Mouse (Mus musculus) ovary, adult 18-20 months (tissue): ENCODE results near the gene Txnrd1.

Experiments
- DNase-seq: peaks from one replicate; pipeline ENCODE4 v3.0.0; 2022; ENCODE audit warnings: low spot score, mixed read lengths

Txnrd1 gene

DNA sequence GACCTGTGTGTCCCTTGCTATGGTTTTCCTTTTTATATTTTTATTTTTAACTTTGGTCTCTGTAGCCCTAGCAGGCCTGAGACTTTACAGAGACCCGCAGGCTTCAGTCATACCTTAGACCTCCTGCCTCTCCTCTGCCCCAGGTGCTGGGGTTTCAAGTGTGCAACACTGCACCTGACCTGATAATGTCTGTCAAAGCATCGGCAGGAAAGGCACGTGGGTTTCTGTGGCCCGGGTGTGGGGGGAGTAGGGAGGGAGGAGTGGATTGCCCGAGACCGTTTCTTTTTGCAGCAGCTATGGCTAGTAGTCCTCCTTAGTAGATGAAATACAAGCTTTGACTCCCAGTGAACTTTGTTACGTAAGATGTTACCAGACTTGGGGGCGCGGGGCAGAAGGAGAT is 15.8 kb upstream of the Txnrd1 start:
- DNase-seq: no peak

GRCm38 (mm10) chr10:82818661-82819060 is 15.1 kb upstream of the Txnrd1 start:
- no peak for DNase-seq

DNA sequence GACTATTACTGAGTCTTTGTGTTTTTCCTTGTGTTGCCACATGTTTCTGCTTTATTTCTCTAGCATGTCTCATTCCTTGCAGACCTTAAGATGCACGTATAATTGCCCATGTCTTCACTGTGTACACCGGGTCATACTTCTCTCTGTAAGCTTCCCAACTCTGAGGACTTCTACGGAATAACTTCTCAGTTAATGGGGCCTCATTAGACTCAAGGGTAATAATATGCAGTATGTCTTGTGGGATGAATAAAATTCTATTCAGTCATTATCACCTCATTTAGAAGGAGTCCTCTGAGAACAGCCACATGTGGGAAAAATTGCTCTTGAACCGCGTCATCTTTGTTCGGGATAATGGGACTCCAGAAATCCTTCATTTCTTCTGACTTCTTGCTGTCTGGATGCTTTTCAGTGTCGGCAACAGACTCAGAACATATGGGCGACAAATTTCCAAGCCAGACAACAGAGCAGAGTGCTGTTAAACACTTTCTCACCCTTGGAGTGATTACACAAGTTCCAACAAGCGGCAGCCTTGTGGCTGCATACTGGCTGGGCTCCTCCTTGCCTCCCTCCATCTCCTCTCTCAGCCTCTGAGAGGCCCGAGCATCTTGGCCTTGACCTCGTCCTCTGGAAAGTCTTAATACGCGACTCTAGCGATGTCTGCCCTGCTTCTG is 10.5 kb upstream of the Txnrd1 start:
- no peak for DNase-seq

- no peak for DNase-seq
These were observed 10.0 kb upstream of the Txnrd1 start for GRCm38 (mm10) chr10:82823779-82824177.

DNA sequence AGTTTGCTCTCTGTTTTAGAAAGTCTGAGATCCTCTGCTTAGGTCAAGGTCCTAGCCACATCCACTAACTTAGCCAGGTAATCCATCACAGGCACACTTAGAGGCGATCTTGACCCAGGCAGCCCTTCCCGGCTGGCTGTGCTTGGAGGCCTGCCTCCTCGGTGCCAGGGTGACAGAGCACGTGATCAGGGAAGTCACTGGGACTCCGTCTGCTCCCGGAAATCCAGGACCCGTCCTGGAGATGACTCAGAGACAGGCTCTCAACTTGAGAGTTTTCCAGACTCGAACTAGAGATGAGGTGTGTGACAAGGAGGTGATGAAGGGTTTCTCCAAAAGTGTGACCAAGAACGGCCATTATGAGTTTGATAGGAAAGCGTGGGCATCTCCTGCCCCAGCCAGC is 9.2 kb upstream of the Txnrd1 start:
- DNase-seq: no peak

DNA sequence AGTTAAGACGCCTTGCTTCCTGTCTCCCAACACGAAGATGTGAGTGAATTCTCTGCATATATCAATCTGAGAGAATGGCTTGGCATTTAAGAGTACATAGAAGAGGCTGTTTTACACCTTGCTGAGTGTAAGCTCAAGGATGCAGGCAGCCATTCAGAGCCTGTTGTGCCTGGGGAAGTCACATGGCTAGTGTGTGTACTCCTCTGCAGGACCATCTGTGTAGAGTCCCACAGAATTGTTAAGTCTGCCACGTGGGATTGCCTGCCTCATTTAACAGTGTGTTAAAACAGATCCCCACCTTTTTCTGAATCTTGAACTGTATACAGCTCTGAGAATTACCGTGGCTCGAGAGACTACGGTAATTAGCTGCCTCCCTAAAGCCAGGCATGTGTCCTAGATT is 7.2 kb upstream of the Txnrd1 start:
- DNase-seq: no peak

DNA sequence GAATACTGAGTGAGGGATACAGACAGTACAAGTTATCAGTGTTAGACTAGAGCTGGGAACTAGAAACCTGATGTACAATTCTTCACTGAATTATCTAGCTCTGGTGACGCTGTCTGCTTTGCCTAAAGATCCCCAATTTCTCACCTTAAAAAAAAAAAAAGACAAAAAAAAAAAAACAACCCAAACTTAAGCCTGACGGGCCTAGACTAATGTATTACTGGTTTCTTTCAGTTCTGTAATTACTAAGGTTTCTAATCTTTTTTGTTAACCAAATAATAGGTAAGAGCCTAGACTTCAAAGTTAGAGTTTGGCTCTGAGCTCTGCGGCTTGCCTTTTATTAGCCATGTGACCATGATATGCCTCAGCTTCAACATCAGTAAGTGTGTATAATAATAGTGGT is 2.1 kb downstream of the Txnrd1 start:
- DNase-seq: no peak

DNA sequence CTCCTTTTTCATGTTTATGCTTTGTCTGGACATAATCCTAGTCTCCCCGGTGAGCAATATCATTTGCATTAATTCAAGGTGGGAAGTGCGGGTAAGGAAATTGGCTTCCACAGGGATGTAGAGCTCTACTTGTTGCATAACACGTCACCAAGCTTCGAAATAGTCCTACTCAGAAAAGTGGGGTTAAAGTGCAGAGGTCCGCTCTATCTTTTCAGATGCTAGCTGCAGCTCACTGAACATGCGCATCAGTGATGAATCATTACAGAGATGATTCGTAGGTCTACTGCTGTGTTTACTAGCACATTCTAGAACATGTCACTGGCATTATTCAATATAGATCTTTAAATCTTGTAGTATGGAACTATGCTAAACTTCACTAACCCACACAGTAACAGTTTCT is 4.6 kb downstream of the Txnrd1 start:
- no peak for DNase-seq

DNA sequence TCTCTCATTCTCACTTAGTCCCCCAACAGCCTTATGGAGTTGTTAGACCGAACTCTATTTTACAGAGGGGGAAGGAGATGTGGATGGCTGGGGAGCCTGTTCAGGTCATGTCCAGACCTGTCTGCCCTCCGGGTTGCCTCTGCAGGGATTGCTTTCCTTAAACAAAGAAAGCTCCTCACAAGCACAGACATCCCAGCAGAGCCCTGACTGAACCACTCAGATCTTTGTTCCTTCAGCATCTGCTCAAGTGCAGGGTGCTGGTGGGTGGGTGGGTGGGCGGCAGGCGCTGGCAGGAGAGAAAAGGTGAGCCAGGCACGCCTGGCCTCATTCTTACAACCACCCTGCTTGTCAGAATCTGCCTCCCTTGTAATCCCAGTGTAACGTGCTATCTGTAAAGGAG is 10.3 kb downstream of the Txnrd1 start:
- no peak for DNase-seq

DNA sequence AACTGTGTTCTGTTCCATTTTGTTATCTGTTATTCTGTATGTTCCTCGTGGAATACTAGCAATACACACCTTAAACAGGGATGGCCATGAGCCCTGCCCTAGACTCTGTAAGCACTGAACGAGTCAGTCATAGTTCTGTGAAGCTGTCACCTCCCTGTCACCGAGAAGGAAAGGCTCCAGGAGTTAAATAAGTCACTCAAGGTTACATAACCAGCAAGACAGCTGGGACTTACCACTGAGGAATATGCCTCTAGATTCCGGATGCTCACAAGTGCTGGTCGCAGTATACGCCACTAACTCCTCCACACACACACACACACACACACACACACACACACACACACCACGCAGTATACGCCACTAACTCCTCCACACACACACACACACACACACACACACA is 11.0 kb downstream of the Txnrd1 start:
- DNase-seq: no peak

- DNase-seq: no peak
These were observed 14.2 kb downstream of the Txnrd1 start for GRCm38 (mm10) chr10:82847821-82848459.

- no peak for DNase-seq
These were observed 16.1 kb downstream of the Txnrd1 start for GRCm38 (mm10) chr10:82849686-82850353.

GRCm38 (mm10) chr10:82850354-82850752 is 16.6 kb downstream of the Txnrd1 start:
- no peak for DNase-seq

DNA sequence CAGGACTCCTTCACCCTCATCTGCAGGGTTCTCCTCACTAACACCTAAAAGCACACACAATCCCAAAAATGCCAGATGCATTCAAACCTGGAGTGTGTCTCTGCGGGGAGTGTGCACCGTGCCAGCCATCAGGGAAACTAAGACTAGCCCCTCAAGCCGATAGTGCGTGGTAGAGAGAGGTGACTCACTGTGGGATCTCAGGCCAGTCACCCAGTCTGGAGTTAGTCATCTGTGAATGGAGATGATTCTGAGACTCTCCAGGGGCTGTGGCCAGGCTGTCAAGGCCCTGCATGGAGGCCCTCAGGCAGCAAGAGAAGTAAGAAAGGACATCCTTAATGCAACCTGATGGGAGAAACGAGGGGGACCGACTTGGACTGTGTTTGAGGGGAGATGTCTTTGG is 18.0 kb downstream of the Txnrd1 start:
- DNase-seq: no peak

DNA sequence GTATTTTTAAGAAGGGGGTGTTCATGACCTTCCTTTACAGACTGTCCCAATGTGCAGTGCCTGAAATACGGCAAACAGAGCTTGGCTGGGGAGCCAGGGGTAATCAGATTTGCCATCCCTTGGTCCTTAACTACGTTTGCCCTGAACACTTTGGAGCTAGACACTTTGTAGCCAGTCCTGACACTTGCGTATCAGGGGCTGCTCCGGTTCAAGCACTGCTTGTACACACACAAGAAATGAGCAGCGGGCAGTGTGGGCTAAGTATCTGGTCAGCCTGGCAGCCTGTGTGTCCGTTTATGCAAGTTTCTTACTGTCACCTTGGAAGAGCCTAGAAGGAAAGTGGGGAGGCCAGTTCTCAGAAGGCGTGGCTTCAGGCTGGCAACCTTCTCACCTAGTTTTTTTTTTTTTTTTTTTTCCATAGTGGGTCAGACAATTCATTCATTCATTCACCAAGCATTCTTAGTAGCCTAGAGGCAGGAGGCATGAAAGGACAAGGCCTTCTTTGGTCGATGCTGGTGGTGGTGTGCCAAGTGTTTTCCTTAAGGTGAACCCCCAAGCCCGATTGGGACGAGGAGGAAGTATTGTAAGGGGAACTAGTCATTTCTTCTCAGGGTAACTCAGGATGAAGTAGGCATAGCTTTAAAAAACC is 24.4 kb downstream of the Txnrd1 start:
- no peak for DNase-seq

- peak; percentile 91 for DNase-seq
These were observed 25.2 kb downstream of the Txnrd1 start for GRCm38 (mm10) chr10:82858691-82859532.

DNA sequence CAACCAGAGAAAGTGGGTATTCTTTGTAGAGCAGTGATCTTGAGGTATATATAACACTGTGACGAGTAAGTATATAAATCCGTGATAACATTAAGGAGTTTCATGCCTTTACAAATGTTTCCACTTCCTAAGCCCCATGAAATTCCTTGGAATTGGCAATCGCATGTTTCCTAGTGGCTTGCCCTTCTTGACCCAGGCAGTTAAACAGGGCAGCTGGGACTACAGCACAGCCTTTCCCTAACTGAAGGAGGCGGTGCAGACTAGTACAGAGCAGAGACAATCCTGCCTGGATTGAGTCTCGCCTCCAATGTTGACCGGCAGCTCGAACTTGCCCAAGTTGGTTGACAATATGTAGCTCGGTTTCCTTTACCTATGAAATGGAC is 25.8 kb downstream of the Txnrd1 start:
- no peak for DNase-seq

GRCm38 (mm10) chr10:82860181-82860928 is 26.6 kb downstream of the Txnrd1 start:
- peak; percentile 51 for DNase-seq

DNA sequence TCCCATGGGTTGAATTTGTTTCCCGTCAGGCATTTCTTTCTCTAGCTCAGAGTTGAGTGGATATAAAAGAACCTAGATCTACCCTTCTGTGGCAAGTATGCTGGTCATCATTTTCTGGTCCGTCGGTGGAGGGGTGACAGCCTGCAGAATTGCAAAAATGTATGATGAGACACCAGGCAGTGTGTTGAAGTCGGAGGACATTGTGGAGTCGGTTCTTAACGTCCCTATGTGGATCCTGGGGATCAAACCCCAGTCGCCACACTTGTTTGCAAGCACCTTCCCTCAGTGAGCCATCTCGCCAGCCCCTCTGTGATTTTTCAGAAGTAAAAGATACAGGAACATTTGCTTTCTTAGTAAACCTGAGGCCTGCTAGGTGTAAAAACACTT is 27.2 kb downstream of the Txnrd1 start:
- no peak for DNase-seq

DNA sequence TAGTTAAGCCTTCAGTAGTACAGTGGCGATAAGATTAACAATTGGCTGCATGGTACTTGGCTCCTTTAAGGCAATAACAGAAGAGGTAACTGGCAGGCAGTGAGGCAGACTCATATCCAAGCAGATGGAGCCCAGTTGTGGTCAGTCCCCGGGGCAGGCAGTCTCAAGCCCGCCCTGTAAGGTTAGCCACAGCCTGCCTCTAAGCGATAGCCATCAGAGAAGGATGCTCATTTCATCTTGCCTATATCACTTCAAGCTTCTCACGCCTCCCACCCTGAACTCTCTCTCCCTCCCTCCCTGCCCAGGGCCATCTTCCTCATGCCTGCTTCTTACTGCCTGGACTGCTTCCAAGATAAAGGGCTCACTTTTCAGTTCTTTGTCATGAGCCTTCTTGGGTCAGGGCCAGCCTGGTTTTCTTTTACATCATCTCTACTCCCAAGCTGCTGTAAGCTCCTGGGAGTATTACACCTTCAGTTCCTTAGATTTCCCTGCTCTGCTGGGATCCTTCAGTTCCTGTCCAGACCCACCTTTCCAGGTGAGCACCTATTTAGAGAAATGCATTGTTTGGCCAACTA is 29.4 kb downstream of the Txnrd1 start:
- no peak for DNase-seq

- no peak for DNase-seq
These were observed 30.1 kb downstream of the Txnrd1 start for GRCm38 (mm10) chr10:82863827-82864226.
